Mouse (Mus musculus): ENCODE results near the gene Aktip. TPM values are rescaled to one million over a fixed set of nuclear protein-coding genes. Genes with fewer than 3 reads are reported as not detected.

Aktip gene
- total RNA-seq, 1 experiment from 2014 or later = 28.4 TPM

DNA sequence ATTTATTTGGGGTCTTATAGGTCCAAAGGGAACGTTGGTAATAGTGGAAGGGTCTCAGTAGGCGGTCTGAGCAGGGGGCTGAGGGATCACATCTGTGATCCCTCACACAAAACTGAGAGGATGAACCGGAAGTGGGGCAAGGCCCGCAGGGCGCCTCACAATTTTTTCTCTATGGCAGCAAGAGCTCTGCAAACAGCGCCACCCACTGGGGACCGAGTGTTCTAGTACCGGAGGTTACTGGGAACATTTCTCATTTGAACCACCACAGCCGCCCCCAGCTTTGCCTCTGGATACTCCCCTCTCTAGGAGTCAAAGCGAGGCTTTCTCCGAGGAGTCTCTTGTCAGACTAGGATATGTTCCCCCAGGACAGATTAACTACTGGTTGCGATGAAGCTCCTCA lies 3.1 kb downstream of the Aktip start:
- ATAC-seq (ENCODE audit: extremely low read depth, insufficient number of reproducible peaks, low FRiP score, poor library complexity, severe bottlenecking) = no peak

DNA sequence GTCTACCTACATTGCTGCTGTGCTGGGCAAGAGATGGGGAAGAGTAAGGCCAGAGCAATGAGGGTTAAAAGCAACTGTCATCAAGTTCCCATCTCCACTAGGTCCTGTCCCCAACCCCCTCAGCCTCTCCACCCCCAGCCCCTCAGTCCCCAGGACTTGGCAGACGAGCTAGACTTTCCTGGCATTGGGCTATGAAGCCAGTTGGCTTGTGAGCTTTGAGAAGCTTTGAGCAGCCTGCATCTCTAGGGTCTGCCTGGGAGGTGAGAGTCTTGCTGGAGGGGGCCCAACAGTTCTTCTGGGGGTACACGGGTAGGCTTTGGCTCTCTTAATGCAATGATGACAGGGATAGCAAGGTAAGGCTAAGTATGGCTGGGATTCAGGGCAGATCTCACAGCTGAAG lies 5.7 kb downstream of the Aktip start:
- no peak for ATAC-seq (ENCODE audit: extremely low read depth, insufficient number of reproducible peaks, low FRiP score, poor library complexity, severe bottlenecking)

DNA sequence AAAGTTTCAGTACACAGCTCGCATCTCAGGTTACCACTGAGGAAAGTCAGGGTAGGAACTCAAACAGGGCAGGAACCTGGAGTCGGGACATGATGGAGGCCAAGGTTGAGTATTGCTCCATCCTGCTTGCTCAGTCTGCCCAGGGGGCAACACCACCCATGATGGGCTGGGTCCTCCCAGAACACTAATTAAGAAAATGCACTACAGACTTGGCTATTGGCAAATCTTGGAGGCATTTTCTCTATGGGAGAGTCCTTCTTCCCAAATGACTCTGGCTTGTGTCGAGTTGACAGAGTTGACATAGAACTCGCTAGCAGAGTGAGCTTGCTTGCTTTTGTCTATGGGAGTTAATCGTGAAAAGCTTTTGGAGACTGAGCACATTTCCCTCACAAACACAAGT lies 6.8 kb downstream of the Aktip start:
- ATAC-seq (ENCODE audit: extremely low read depth, insufficient number of reproducible peaks, low FRiP score, poor library complexity, severe bottlenecking) = no peak

DNA sequence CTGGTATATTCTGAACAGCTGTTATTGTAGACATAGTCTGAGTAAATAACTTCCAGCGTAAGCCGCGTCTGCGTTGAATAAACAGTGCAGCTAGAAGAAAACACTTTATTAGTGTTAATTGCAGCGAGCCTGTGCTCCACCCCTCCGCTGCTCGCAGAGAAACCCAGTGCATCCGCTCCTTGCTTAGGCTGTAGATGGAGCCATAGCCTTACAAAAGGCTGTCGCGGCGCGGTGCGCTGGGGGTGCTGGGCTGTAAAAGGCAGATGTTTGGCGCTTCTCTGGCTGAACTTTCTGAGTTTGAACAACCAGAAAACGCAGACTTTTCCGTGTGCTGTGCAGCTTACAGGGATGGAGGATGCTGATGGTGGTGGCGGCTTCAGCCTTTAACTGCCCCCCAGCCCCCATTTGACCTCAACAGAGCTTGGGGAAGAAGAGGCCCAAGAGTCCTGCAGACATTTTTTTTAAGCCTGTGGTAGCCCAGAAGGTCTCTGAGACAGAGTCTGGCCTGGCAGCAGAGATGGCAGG lies 8.9 kb downstream of the Aktip start:
- no peak for ATAC-seq (ENCODE audit: extremely low read depth, insufficient number of reproducible peaks, low FRiP score, poor library complexity, severe bottlenecking)

- no peak for ATAC-seq (ENCODE audit: extremely low read depth, insufficient number of reproducible peaks, low FRiP score, poor library complexity, severe bottlenecking)
Observed at GRCm38 (mm10) chr8:91188152-91188551, 11.6 kb downstream of the Aktip start.

DNA sequence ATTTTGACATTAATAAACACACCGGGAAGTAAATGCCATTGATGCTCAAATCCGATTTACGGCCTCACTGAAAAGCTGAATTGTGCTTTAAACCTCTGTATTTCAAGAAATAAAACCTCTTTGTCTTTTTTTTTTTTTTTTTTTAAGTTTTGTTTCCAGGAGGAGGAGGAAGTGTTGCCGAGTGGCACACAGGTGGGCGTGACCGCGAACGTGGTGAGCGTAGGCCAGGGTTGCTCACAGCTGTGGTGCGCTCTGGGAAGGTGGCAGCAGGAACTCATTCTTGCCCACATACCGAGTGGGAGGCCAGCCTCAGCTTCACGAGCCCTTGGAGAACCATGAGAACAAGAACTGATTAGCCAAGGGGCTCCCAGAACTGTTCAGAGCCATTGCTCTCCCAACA lies 13.4 kb downstream of the Aktip start:
- no peak for ATAC-seq (ENCODE audit: extremely low read depth, insufficient number of reproducible peaks, low FRiP score, poor library complexity, severe bottlenecking)

- no peak for ATAC-seq (ENCODE audit: extremely low read depth, insufficient number of reproducible peaks, low FRiP score, poor library complexity, severe bottlenecking)
Observed at GRCm38 (mm10) chr8:91177708-91178107, 22.1 kb downstream of the Aktip start.

DNA sequence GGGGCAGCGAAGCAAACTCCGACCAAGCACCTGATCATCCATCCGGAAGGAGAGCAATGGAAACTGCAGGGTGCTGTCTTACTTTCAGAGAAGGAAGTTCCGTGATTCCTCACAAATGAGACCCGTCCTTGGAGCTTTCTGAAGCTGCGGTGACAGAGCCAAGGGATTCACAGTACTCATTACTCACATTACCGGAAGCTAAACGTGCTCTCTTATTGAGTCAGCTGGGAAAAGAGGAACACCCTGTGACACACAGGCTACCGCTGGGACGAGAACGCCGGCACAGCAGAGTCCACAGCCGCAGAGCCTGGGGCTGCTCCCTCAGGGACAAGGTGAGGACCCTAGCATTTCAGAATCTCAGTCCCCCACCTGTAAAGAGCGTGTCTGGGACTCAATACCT lies 23.6 kb downstream of the Aktip start:
- ATAC-seq (ENCODE audit: extremely low read depth, insufficient number of reproducible peaks, low FRiP score, poor library complexity, severe bottlenecking) = peak; percentile 62

GRCm38 (mm10) chr8:91171605-91172004 lies 28.2 kb downstream of the Aktip start:
- no peak for ATAC-seq (ENCODE audit: extremely low read depth, insufficient number of reproducible peaks, low FRiP score, poor library complexity, severe bottlenecking)

GRCm38 (mm10) chr8:91170914-91171313 lies 28.9 kb downstream of the Aktip start:
- no peak for ATAC-seq (ENCODE audit: extremely low read depth, insufficient number of reproducible peaks, low FRiP score, poor library complexity, severe bottlenecking)

- ATAC-seq (ENCODE audit: extremely low read depth, insufficient number of reproducible peaks, low FRiP score, poor library complexity, severe bottlenecking) = no peak
Observed at GRCm38 (mm10) chr8:91170152-91170551, 29.6 kb downstream of the Aktip start.

GRCm38 (mm10) chr8:91159959-91160800 lies 39.6 kb downstream of the Aktip start:
- no peak for ATAC-seq (ENCODE audit: extremely low read depth, insufficient number of reproducible peaks, low FRiP score, poor library complexity, severe bottlenecking)

GRCm38 (mm10) chr8:91158617-91159016 lies 41.2 kb downstream of the Aktip start:
- peak; percentile 53 for ATAC-seq (ENCODE audit: extremely low read depth, insufficient number of reproducible peaks, low FRiP score, poor library complexity, severe bottlenecking)

- no peak for ATAC-seq (ENCODE audit: extremely low read depth, insufficient number of reproducible peaks, low FRiP score, poor library complexity, severe bottlenecking)
Observed at GRCm38 (mm10) chr8:91154564-91154963, 45.2 kb downstream of the Aktip start.

DNA sequence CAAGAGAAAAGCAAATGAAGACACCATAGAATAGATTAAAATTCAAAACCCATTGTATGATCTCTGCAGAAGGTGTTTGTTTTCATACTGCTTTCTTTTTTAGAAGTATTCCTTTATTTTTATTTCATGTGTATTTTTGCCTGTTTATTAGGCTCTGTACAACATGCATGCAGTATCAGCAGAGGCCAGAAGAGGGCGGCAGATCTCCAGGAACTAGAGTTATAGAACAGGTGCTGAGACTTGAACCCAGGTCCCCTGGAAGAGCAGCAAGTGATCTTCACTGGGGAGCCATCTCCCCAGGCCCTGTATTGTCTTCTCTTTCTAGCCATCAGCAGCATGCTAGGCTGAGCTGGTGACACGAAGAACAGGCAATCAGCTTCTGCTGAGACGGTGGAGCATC lies 45.9 kb downstream of the Aktip start:
- no peak for ATAC-seq (ENCODE audit: extremely low read depth, insufficient number of reproducible peaks, low FRiP score, poor library complexity, severe bottlenecking)

DNA sequence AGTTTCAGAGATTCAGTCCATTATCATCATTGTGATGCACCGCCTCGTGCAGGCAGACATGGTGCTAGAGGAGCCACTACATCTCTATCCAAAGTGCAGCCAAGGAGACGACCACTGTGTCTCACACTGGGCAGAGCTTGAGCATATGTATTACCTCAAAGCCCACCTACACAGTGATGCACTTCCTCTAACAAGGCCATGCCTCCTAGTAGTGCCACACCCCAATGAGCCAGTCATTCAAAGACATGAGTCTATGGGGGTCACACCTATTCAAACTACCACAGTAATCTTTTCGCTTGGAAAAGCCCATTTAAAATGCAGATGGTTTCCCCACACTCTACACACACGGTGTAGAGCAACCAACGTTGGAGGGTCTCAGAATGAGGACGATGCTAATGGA lies 48.2 kb downstream of the Aktip start:
- no peak for ATAC-seq (ENCODE audit: extremely low read depth, insufficient number of reproducible peaks, low FRiP score, poor library complexity, severe bottlenecking)

DNA sequence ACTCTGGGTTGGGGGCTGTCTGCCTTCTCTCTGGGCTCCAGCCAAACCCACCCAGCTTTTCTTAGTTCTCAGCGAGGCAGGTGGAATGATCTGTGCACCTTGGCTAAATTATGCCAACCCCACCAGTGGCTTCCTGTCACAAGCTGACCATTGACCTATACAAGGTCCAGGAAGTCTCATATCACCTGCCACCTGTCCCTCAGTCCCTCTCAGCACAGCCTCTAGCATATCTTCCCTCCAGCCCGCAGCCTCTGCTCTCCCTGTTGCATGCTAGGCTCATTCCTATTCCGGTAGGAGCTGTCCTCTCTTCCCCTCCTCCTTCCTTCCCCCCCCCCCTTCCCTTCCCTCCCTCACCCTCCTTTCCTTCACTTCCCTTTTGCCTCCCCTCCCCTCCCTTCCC lies 50.5 kb downstream of the Aktip start:
- no peak for ATAC-seq (ENCODE audit: extremely low read depth, insufficient number of reproducible peaks, low FRiP score, poor library complexity, severe bottlenecking)

- ATAC-seq (ENCODE audit: extremely low read depth, insufficient number of reproducible peaks, low FRiP score, poor library complexity, severe bottlenecking) = no peak
Observed at GRCm38 (mm10) chr8:91148643-91149178, 51.1 kb downstream of the Aktip start.

- ATAC-seq (ENCODE audit: extremely low read depth, insufficient number of reproducible peaks, low FRiP score, poor library complexity, severe bottlenecking) = peak; percentile 57; the same call in 1 of the 2 replicates
Observed at GRCm38 (mm10) chr8:91147715-91148114, 52.1 kb downstream of the Aktip start.

GRCm38 (mm10) chr8:91140828-91141227 lies 58.9 kb downstream of the Aktip start:
- no peak for ATAC-seq (ENCODE audit: extremely low read depth, insufficient number of reproducible peaks, low FRiP score, poor library complexity, severe bottlenecking)

Data from neutrophil, adult 5-6 weeks (primary cell).